Mouse (Mus musculus) kidney, adult 9 months (tissue): ENCODE results near the gene Maco1.
"Not testable (repeated sequence)": the region's sequence is repeated elsewhere in the genome, so short reads cannot be mapped to it uniquely, and the experiment has no call there.

ENCODE experiments used
- DNase-seq: peaks from one replicate; pipeline ENCODE4 v3.0.0; 2022

Gene Maco1

DNA sequence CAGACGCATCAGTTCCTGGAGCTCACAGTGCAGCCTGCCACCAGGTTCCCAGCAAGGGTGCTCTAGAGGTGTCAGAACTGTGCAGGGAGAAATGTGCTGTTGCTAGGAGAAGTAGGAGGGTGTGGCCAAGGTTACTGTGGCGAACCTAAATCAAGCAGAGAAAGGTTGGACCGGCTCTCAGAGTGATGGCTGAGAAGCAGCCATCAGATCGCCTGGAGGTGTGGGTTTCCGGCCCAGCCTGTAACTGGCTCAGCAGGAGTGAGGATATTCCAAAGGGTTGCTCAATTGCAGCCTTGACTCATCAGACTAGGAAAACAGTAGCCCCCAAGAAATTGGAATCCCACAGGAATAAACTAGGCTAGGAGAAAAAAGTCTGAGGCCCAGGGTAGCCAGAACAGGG, 3.4 kb upstream of the Maco1 start:
- no peak for DNase-seq

DNA sequence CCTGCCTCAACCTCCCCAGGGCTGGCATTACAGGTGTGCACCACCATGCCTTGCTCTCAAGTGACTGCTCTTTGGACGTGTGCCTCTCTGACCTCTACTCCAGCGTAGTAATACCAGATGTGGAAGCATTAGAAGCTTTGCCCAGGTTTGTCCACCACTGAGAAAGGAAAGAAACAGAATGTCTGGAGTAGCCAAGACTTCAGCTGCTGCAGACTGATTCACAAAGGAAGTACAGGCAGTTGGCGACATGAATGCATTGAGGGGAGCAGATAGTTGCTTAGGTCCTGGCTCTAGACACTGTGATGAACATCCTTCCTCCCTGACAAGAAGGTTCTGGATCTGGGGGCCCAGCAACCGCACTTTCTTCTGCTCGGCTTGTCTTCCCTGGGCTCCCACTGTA, 2.9 kb upstream of the Maco1 start:
- no peak for DNase-seq

DNA sequence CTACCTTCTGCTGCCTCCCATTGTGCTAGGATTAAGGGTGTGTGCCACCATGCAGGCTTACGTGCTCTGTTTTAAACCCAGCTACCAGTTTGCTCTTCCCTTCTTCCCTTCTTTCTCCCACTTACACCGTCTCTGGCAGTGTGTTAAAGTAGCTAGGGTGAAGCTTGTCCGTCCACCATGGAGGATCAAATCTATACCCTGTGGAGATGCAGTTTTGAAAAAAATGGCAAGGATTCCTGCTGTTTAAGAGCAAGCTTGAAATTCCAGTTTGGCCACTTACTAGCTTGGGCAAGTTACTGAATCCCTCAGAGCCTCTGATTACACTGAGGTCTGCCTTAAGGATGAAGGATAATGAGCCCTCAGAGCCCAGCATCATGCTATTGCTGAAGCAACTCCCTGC, 2.2 kb upstream of the Maco1 start:
- no peak for DNase-seq

DNA sequence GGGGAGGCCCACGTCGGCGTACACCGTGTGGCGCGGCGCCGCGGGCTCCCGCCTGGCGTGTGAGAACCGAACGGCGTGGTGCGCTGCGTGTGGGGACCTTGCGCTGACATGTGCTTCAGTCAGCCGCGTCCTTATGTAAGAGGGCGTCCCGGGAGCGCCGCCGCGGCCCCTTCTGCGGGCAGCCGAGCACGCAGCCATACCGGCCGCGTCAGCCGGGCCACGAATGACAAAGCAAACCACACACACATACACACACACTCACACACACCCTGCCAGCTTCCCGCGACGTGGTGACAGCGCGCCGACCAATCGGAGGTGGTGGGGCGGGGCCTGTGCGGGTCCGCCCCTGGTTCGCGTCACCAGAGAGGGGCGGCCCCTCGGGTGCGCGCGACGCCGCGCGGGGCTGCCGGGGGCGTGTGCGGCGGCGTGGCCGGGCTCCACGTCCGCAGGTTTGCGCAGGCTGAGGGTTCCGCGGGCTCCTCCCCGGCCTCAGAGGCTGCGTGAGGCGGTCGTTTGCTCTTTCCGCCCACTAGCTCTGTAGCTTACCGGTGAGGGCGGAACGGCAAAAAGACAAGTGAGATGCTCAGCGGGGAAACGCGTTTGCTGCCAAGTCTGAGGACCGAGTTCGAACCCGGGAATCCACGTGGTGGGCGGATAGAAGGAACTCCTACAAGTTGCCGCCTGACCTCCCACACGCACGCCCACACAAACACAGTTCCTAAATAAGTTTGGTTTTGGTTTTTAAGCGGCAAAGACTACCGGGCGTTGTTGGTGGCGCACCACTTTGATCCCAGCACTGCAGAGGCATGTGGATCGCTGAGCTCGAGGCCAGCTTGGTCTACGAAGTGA, 716 bp upstream of the Maco1 start:
- peak; percentile 94 for DNase-seq

DNA sequence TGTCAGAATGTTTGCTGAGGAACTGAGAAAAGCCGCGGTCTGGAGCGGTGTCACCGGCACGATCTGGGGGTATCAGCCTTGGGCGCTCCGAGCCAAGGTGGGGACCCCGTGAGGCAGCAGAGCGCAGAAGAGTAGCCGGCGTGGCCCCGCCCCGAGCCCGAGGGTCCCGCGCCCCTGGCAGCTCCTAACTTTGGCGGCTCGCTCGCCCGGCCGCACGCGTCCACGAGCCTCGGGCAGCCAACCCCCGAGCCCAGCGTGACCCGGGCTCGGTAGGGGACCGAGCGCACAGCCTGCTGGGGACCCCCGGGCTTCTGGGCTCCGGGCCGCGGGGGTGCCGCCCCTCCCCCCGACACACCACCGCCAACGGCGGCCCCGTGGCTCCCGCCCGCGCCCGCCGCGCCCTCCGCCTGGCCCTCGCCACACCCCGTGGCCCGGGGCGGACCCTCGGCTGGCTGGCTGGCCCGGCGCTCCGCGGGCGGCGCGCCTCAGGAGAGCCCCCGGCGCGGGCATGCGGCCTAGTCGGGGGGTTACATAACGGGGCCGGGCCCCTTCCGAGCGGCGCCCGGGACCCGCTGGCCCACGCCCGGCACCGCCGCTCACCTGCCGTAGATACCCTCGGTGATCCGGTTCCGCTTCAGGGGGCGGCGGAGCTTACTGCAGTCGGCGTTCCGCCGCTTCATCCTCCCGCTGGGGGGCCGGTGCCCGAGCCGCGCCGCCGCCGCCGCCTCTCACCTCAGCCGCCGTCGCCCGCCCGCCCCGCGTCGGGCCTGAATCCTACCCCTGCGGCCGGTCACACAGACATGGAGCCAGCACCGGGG, 498 bp downstream of the Maco1 start:
- DNase-seq = no peak

DNA sequence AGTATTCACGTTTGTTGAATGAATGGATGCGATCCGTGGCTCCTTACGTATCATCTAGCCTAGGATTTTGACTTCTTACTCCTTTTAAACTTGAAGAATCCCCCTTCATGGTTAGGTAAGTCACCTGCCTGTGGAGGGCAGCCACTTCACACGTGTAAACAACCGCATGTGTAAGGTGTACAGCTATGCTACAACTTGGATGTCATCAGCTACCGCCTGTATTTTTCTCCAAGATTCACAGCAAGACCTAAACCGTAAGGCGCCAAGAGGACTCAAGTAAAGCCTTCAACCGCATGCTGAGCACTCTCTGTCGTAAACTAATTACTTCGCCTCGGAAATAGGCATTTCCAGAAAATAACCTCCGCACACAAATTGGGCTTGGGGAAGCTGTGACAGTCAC, 1.3 kb downstream of the Maco1 start:
- no peak for DNase-seq

DNA sequence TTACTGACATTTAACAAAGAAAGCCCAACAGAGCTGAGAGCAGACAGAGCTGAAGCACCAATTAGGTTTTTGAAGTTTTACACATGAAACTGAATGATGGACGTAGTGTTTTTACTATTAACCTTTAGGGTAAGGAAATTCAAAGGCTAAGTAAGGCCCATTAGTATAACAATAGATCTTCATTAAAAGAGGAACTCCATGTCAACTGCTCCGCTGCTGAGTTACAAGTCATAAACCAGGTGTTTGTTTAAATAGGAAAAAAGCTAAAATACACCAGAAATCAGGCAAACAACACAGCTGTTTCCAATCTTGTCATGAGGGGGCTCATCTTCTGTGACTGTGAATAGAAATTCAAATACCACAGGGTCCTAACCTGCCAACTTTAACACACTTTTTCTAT, 1.9 kb downstream of the Maco1 start:
- DNase-seq = no peak

DNA sequence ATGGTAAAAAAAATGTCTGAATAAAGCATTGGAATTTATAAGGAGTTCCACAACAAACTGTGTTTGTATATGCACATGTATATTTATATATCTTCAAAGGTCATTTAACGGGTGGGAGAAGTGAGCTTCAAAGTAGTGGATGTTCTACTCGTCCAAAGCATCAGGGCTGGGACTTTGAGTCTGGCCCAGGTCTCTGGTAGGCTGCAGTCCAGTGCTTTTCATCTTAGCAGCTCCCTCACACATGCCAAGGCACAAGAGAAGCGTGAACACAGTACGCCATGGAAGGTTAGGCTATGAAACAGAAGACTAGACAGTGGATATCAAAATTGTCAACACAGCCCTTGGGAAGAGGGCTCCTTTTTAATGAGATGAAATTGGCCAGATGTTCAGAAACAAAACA, 2.6 kb downstream of the Maco1 start:
- DNase-seq = no peak

DNA sequence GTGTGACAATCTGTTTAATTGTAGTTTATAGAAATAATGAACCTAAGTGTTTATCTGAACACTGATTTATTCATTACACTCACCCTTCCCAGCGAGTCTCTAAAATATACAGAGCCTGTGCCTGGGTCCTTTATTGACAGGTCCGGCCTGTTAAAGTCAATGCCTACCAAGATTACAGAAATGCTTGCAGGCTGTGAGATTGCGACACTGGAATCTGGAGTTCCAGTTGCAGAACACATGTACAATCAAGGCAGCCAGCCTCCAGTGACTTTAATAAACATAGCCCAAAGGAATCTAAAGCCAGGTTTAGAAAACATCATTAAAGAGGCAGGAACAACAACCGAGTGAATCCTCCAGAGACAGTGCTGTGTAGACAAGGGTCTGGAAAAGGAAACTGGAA, 5.6 kb downstream of the Maco1 start:
- DNase-seq = no peak

DNA sequence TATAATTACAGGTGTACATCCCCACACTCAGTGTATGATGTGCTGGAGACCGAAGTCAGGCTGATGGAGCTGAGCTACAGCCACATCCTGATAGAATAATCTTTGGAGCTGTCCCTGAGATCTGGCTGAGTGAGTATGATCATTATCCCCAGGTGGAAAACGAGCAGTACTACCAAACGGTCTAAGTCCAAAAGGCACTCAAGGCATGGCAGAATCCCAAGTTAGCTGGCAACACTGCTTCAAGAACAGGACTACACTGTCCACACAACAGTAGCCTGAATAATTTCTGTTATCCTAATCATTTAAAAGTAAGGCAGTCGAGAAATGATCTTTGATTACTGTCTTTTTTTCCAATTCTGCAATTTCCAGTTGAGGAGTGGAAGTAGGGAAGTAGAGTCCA, 9.6 kb downstream of the Maco1 start:
- peak; percentile 92 for DNase-seq

DNA sequence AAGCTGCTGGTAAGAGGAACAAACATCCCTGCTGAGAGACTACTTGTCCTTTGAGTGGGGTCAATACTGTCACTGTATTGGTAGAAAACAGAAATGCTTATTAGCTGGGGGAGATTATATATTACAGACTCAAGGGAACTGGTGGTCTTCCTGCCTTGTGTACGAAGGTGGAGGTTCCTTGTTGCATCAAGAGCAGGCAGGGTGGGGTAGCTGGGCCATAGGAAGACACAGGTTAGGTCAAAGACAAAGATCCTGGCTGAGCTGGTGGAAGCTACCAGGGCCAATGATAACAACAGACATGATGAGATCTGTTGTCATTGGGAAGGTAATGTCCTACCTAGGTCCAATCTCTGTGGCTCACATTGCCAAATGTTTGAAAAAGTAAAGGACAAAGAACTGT, 12.9 kb downstream of the Maco1 start:
- DNase-seq = no peak

DNA sequence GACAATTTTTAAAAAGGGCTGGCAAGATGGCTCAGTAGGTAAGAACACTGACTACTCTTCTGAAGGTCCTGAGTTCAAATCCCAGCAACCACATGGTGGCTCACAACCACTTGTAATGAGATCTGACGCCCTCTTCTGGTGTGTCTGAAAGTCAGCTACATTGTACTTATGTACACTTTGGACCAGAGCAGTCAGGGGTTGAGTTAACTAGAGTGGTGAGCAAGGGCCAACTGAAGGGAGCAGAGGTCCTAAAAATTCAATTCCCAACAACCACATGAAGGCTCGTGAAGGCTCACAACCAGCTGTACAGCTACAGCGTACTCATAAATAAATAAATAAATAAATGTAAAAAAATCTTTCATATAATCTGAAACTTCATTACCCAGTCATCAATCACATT, 14.4 kb downstream of the Maco1 start:
- DNase-seq = not testable (repeated sequence)

DNA sequence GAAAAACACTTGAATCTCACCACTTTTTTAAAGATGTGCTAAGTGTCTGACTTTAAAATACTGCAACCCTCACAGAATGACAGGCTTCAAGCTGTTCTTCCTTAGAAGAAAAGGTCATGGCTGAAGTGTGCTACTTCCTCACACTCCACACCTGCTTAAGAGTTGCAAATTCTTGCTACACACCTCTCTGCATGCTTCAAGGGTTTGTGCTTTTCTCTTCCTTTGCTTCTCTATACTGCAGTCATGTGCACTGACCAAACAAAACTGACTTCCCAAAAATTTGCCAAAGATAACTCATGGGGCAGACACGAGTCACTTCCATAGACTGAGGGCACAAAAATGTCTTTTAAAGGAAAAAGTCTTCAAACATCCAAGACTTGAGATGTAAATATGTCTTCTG, 14.9 kb downstream of the Maco1 start:
- no peak for DNase-seq

DNA sequence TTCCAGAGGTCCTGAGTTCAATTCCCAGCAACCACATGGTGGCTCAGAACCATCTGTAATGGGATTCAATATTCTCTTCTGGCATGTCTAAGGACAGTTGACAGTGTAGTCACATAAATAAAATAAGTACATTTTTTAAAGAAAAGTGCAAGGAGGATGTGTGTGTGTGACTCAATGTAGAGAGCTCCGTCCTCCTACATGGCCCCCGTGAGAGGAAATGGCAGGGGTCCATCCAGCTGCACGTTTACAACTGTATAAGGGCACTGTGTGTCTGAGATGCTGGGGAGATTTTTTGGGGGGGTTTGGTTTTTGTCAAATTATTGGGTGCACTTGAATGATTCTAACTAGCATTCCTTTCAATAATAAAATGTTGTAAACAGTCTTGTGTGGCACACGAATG, 17.7 kb downstream of the Maco1 start:
- DNase-seq = no peak

DNA sequence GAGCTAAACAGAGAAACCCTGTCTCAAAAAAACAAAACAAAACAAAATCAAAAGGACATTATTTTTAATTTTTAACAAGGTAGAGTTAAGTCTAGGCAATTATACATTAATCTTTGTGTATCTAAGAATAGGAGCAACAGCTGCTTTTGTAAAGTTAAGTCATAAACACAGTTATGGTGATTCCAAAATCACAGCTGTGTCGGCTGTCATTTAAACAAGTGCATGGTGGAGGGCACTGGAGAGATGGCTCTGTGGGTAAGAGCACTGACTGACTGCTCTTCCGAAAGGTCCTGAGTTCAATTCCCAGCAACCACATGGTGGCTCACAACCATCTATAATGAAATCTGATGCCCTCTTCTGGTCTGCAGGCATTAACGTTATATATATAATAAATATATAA, 21.2 kb downstream of the Maco1 start:
- DNase-seq = no peak

DNA sequence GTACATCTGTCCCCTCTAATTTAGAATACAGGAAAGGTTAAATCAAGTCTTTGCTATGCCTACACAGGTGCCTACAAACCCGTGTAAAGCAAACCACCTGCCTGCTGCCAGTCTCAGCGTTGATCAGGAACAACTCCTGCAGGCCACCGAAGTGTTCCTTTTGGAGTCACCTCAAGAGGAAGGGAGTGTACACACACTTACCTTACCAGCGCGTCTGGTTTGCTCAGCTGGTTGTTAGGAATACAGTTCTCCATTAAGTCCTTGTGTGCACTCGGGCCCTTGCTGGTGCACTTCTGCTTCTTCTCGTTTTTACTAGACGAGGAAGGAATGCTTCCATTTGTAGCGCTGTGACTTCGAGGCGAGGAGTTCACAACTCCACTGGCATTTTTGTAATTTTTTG, 25.3 kb downstream of the Maco1 start:
- DNase-seq = no peak

DNA sequence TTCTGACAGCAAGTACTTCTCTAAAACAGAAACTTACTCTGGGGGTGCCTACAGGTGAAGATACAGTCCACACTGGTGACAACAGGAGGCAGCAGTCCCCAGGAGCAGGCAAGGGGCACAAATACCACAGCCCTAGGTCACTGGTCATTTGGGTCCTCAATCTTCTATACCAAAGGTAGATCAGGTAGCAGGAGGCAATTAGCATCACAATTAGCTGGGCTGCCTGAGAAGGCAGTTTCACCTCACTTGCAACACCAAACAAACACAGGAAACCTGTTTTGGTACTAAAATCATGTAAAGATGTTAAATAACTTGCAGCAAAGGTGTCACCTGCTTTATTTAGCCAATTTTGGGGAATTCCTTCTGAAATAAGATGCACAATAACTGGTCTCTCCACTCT, 26.8 kb downstream of the Maco1 start:
- no peak for DNase-seq

DNA sequence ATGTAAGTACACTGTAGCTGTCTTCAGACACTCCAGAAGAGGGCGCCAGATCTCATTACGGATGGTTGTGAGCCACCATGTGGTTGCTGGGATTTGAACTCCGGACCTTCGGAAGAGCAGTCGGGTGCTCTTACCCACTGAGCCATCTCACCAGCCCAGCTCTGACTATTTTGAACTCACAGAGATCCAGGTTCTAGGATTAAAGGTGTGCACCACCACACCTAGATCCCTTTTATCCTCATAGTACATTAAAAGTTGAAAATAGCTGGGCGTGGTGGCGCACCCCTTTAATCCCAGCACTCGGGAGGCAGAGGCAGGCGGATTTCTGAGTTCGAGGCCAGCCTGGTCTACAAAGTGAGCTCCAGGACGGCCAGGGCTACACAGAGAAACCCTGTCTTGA, 27.3 kb downstream of the Maco1 start:
- not testable (repeated sequence) for DNase-seq

DNA sequence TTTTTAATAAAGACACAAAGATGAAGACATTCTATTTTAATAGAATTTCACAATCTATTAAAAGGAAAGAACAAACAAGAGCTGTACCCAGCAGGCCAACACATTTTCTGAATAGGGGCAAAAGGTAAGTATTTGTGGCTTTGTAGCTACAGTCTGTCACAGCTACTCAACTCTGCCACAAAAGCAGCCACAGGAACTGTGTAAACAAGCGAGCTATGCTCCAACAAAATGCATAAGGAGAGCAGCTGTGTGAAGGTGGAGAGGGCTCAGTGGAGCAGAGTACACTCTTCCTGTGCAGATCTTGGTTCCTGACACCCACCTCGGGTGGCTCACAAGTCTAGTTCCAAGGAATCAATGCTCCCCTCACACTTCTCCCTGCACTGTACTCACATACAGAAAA, 29.6 kb downstream of the Maco1 start:
- no peak for DNase-seq

DNA sequence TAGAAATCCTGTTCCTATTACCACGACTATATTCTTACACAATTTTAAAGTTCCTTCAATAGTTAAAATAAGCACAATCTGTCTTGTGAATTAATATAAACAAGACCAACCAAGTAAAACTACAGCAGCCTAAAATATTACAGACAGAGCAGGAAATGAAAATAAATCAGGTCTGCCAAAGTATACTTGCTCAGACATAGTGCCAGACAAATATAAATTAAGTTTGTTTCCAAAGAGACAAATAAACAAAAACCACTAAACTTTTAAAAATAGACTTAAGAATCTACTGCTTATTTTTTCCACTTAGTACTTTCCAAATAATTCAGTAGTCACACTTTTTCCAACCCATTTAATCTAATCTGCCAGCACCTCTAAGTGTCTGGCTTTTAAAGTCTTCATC, 32.1 kb downstream of the Maco1 start:
- no peak for DNase-seq

DNA sequence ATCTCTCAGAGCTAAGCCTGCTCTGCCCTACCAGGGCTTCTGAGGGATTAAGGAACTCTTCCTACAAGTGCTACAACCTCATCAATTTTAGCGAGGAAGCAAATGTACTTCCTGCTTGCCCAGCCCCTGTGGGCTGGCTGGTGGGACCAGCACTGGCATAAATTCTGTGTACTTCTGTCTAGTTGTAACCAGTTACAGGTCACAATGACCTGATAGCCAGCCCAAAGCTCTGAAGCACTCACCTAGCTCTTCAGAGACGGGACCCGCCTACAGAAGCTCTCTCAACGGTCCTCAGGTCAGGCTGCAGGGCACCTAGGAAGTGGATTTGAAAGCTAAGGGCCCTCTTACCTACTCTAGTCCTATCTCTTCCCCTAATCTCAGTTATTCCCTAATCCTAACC, 35.4 kb downstream of the Maco1 start:
- DNase-seq = no peak

DNA sequence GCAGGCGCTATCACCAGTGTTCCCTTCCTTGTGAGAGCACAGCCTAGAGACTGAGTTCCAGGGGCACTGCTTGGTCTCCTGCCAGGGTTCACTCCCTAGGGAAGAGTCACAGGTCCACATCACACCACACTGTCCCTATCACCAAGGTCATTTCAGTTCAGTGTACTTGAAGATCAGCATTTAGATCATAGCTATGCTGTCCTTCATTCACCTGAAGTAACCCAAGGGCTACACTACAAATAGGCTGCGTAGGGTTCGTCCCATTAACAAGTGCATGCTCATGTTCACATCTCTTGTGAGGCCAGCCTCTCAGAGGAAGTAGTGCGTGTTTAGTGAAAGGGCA, 38.9 kb downstream of the Maco1 start:
- DNase-seq = peak; percentile 34

DNA sequence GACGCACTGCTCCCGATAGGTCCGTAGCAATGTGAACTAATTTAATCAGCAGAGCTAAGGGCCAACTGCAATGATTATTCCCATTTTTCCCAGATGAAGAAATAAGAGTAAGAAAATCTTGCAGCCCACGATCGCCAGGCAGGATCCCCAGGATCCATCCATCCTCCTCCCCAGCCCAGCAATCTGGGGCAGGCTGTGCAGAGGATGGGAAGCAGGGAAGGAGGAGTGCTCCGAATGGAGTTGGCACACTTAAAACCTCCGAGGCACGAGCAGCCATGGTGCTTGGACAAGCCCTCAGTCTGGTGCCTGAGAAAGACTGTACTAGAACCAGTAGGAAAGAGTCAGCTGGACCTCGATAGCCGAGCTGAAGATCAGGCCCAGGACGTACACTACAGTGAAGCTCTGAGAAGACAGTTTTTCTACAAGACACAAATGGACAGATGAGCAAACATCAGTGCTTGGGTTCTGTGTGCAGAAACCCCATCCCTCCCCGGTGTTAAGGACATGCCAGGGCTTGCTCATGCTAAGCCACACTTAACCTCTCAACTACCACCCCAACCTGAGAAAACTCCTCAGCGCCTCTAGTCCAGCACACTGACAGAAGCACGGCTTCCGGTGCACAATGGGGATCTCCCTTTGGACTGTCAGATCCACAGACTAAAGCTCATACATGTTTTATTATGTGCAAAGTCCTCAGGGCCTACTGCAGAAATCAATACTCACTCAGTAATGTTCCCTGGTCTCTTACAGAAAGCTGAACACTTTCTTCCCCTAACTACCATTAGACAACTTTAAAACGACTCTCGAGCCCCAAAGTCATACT, 39.5 kb downstream of the Maco1 start:
- no peak for DNase-seq

DNA sequence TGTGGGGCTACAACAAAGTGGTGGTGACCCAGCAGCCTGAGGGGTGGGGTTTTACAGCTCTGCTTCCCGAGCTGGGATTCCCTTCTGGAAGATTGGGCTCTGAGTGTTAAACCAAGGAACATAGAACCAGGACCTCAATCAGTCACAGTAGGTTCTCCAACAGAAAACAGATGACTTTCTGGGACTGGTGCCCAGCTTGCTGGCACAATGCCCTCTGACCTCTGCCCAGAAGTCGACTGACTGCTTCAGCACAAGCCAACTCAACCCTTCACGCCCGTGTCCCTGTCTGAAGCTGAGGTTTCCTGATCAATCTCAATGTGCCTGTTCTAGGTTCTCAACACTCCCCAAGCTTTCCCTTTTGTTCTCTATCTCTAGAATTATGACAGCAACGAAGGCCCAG, 48.4 kb downstream of the Maco1 start:
- peak; percentile 99 for DNase-seq
